Mouse (Mus musculus) bone marrow, adult 2 months (tissue): Measurements from ENCODE around the gene Olfr155. TPM values are rescaled to one million over a fixed set of nuclear protein-coding genes. Genes with fewer than 3 reads are reported as not detected.

Source experiments
- H3K27ac ChIP-seq: fragments of 200-500 bp; 2 replicates; pipeline ENCODE4 v1.5.1; 2012; ENCODE audit warnings: low read depth, mild to moderate bottlenecking, control low read depth, inconsistent platforms, low read length; ENCODE audit not compliant: control insufficient read depth, poor library complexity, insufficient read depth
- H3K4me1 ChIP-seq: fragments of 200-500 bp; 2 replicates; pipeline ENCODE4 v1.6.1; 2011; ENCODE audit warnings: low read length; ENCODE audit not compliant: control insufficient read depth, insufficient read depth
- H3K4me3 ChIP-seq: fragments of 200-500 bp; replicated peaks from 2 replicates; pipeline ENCODE3; 2011; ENCODE audit warnings: mild to moderate bottlenecking, low read depth, low read length, control low read depth; ENCODE audit not compliant: control insufficient read depth
- CTCF ChIP-seq: fragments of 200-500 bp; IDR thresholded peaks from 2 replicates; pipeline ENCODE4 v1.5.1; 2011; ENCODE audit warnings: low read length, control low read depth; ENCODE audit not compliant: control insufficient read depth, insufficient read depth
- POLR2A ChIP-seq: fragments of 200-500 bp; IDR thresholded peaks from 2 replicates; pipeline ENCODE4 v1.6.1; 2011; ENCODE audit warnings: low read depth, mild to moderate bottlenecking, control low read depth, low read length, borderline replicate concordance; ENCODE audit not compliant: control insufficient read depth
- WGBS: fragments of 180-500 bp; shearing (Covaris S2); methylation state at CpG from one replicate; pipeline ENCODE4 v1.1.7; 2018; 5-methylcytosine and 5-hydroxymethylcytosine counted together
- polyA plus RNA-seq: library from polyadenylated mRNA; stranded (reverse); fragments of >200 nt; gene quantifications from 2 replicates; pipeline ENCODE4 v1.2.4, GENCODE M21; 2011; ENCODE audit warnings: low replicate concordance; ENCODE audit not compliant: missing spikeins, insufficient read depth, insufficient read length

Gene Olfr155
- not detected in 2 replicates for polyA plus RNA-seq

DNA sequence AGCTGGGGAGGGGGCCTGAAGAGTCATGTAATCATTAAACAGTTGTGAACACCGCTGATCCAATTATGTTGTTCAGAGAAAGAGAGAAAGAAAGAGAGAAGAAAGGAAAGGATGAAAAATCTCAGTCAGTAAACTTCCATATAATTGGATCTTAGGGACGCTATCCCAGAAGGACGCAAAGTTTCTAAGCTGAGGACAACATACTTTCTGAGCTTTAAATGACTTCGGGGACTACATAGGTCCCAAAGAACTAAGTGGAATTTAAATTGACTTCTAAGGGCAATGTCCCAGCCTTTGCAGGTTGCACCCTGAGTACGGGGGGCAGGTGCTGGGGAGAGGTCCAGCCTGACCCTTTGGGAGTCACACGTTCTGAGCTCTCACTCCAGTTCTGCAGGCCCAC, at the start of gene Olfr155:
TSS of gene Olfr155 (plus strand) at position 301 of the 400 bp plus-strand sequence.
- TF ChIP-seq CTCF (no peak), POLR2A (no peak)
- 82% methylated on average over 6 of the region's 6 CpGs for WGBS
- H3K4me3 ChIP-seq, result no peak within 1 kb of the TSS
- no peaks in the 10 kb centered on the region for H3K4me1 ChIP-seq
- H3K27ac ChIP-seq, result no peak within 1 kb of the TSS

DNA sequence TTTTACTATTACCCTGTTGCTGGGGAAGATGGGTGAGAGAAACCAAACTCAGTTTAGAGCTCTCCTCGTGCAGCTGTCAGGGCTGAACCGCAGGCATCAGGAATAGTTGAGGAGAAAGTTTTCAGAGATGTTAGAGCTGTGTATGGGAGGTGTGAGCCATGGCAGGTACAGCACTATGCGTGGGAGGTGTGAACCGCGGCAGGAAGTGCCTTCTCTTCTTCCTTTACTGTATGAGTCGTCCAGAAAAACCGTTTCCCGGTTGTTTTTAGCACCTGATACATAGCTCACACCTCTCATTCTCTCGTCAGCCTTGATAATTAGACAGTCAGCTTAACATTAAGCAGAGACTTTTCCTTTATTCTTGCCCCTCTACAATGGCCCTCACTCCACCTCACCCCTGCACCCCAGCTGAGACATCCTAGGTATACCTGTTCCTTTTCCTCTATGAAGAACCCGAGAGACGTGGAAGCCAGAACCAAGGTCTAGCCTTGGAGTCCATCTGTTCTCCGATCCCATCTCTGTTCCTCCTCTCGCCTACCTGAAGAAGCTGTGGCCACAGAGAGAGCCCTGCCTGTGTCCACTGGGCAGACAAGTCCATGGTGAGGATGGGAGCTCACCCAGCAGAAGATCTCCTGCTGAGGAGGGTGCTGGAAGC, 28.3 kb upstream of the Olfr155 start:
- 61% methylated on average over 13 of the region's 13 CpGs for WGBS
- Histone ChIP-seq H3K4me1 (no peaks in the 10 kb centered on the region), H3K27ac (no peak overlapping the region), H3K4me3 (no peak overlapping the region)
- TF ChIP-seq POLR2A, result no peak
- TF ChIP-seq CTCF, result no peak

DNA sequence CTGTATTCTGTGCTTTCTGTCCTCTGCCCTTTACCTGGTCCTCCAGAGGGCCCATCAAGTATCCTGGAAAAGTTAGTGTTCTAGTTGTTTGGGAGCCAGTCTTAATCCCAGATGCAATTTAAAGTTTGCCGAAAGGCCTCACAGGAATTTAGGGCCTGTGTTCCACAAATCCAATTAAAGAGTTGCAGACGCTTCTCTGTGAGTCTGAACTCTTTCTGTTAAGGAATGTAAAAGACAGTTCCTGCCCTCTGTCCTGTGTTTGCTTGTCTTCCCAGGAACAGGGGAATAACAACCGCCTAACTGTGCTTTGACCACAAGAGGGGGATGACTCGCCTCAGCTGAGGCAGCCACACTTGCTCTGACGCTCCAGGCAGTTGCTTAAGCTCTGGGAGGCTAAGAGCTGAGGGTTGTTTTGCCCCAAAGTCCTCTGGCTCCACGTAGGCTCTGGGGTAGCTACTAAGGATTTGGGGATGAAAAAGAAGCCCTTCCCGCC, 27.5 kb upstream of the Olfr155 start, which contains the start of gene Olfr156:
TSS of gene Olfr156 (minus strand) at position 51 of the 493 bp plus-strand sequence.
- 40% methylated on average over 7 of the region's 7 CpGs for WGBS
- Histone ChIP-seq H3K4me1 (no peaks in the 10 kb centered on the region), H3K4me3 (no peak within 1 kb of the TSS), H3K27ac (no peak within 1 kb of the TSS)
- TF ChIP-seq POLR2A (no peak), CTCF (no peak)

DNA sequence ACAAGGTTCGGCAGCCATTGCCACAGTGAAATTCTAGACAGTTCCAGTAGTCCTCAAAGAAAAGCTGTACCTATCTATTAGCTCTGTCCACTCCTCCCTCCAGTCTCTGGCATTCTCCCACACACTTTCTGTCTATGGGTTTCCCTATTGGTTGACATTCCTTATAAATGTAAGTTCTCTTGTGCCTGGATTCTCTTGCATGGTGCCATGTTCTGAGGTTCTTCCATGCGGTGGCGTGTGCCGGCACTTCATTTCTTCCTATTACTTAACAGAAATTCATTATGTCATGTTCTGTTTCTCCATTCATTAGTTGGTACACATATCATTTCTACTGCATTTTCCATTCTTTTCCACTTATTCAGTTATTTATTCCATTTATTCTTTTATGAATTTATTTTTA, 22.6 kb upstream of the Olfr155 start:
- Histone ChIP-seq H3K4me3 (no peak overlapping the region), H3K27ac (no peak overlapping the region), H3K4me1 (no peaks in the 10 kb centered on the region)
- WGBS, result 85% methylated on average over 4 of the region's 4 CpGs
- TF ChIP-seq CTCF (no peak), POLR2A (no peak)

DNA sequence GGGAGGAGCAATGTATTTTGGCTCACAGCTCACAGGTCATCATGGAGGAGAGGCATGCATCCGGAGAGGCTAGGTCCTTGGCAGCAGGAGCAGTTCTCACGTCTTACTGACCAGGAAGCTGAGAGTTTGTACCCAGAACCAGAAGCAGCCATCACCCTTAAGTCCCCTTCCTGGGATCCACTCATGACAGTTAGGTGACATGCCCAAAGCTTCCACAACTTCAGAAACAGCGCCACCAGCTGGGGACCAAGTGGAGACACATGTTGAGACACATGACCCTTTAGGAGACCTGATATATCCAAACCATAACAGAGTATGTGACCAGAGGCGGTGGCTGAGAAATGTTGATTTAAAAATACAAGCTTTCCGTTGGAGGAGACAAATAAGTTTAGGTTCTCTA, 19.3 kb upstream of the Olfr155 start:
- H3K4me1 ChIP-seq, result no peaks in the 10 kb centered on the region
- TF ChIP-seq POLR2A, result no peak
- H3K27ac ChIP-seq, result no peak overlapping the region
- WGBS, result 66% methylated on average over 5 of the region's 5 CpGs
- no peak overlapping the region for H3K4me3 ChIP-seq

DNA sequence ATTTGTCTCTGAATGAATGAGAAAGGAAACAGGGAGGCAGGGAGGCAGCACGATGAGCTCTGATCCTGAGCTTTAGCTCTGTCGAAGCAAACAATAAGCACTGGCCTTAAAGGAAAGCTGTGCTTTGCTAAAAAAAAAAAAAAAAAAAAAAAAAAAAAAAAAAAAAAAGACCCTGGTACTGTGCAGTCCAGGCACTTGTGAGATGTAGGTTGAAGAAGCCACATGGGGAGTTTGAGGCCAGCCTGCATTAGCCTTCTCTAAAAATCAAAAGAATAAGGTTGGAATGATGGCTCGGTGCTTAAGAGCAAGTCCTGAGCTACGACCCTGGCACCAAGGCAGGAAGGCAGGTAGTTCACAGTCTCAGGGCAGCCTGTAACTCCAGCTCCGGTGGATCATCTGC, 17.6 kb upstream of the Olfr155 start:
- Histone ChIP-seq H3K4me1 (no peaks in the 10 kb centered on the region), H3K27ac (no peak overlapping the region), H3K4me3 (no peak overlapping the region)
- 62% methylated on average over 5 of the region's 5 CpGs for WGBS
- TF ChIP-seq POLR2A, result no peak
- TF ChIP-seq CTCF, result no peak

DNA sequence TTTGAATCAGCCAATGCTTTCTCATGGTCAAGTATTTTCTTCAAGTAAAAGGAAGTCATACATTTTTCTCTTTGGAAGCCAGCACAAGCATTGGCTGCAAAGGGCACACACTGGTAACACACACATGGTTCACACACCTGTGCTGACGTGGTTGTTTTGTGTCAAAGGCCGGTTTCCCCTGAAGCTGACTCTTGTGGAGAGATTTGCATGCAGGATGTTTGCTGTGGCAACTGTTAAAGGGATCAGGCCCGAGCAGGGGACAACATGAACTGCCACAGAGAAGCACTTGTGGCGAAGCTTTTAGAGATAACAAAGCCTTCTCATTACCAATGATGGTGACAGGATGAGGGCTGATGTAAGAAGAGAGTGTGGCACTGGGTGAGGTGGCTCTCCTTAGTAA, 16.6 kb upstream of the Olfr155 start:
- 39% methylated on average over 4 of the region's 4 CpGs for WGBS
- TF ChIP-seq CTCF, result no peak
- TF ChIP-seq POLR2A, result no peak
- H3K4me3 ChIP-seq, result no peak overlapping the region
- H3K27ac ChIP-seq, result no peak overlapping the region
- H3K4me1 ChIP-seq, result no peaks in the 10 kb centered on the region

DNA sequence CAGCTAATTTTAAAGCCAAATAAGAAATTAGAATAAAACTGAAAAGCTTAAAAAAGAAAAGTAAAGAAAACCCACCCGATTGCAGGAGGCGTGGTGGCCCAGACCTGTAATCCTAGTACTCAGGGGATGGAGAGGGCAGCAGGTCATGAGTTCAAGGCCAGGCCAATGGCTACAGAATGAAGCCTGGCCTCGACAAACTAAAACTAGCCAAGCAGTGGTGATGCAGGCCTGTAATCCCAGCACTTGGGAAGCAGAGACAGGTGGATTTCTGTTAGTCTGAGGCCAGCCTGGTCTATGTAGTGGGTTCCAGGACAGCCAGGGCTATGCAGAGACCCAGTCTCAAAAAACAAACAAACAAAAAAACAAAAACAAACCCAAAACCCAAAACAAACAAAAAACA, 13.0 kb upstream of the Olfr155 start:
- Histone ChIP-seq H3K4me3 (no peak overlapping the region), H3K4me1 (no peaks in the 10 kb centered on the region), H3K27ac (no peak overlapping the region)
- 68% methylated on average over 3 of the region's 3 CpGs for WGBS
- TF ChIP-seq POLR2A, result no peak
- TF ChIP-seq CTCF, result no peak

DNA sequence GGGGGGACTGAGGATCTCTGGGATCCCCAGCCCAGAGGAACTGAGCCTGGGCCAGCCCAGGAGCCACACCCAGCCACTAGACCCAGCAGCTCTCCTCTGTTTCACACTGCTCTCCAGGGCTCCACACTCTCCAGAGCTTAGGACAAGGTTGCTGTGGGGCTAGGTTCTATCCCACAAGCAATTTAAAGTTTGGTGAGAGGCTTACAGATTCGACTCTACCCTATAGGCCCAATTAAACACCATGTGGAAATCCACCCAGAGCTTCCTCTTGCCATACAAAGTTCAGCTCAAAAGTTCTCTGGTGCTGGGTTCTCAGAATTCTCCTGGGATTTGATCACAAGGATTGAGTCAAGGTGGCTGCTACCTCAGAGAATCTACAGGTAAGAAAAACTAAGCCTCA, 11.3 kb upstream of the Olfr155 start, which contains the start of gene Olfr157:
TSS of gene Olfr157 (minus strand) at position 101 of the 400 bp plus-strand sequence.
- Histone ChIP-seq H3K4me1 (no peaks in the 10 kb centered on the region), H3K4me3 (no peak within 1 kb of the TSS), H3K27ac (no peak within 1 kb of the TSS)
- no peak for TF ChIP-seq CTCF
- no peak for TF ChIP-seq POLR2A
- WGBS, result 53% methylated on average over 1 of the region's 1 CpGs
